Mouse (Mus musculus) CD4-positive, CD25-positive, alpha-beta regulatory T cell, adult 2 months (primary cell): ENCODE measurements at regions not wholly inside any gene's neighbourhood (a gene's known extent, or its start where the extent isn't known, plus 50 kb on each side); places are given as distances from the start of the nearest gene placed in this dataset.

Experiments used
- DNase-seq: peaks from one replicate; pipeline ENCODE4 v3.0.0-alpha.2; 2012; ENCODE audit warnings: low read depth, low spot score

DNA sequence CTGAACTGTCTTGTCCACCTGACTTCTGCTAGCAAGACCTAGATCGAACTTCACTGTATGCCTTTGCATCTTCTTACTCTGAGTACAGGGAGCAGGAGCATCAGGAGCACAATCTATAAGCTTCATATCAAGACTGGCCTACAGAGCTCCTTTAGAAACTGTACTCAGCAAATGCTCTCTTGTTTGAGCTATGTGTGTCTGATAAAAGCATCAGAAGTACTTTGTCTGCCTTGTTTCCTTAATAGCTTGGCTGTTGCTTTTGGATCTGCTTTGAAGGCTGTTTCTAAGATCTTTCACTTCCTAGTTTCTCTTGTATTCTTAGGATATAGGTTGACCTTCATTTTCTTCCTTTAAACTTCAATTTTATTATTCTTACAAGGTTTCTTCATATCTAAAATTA, 175.3 kb upstream of the Cypt12 start:
- no peak for DNase-seq

DNA sequence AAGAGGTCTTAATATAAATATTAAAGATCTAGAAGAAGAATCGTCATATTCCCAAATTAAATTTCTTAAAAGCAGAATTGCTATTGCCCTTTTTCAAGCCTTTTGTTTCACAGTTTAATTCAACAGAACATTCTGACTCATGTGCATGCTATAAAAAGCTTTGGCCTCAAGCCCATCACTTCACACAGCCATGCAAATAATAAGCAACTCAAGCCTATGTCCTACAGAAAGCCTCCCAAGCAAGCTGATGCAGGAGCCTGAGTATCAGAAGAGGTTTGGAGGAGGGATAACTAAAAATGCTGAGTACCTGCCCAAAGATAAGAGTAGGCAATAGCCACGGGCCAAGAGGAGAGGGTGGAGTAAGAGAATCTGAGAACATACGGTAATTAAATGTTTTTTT, 169.1 kb upstream of the Cypt12 start:
- no peak for DNase-seq

DNA sequence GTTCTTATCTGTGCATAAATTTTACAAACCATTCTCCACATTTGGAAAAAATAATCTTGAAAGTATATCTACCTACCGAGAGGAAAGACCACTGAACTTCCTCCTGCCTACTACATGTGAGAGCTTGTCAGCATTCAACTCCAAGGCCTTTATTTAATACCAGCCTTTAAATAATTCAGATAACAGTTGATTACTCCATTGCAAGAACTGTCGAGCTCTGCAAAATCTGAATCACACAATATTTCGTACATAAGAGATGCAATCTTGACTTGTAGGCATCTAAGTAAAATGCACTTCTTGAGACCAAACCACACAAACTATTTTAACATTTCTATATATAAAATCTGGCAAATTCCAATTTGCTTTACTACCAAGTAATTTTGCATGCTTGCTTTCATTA, 164.1 kb upstream of the Cypt12 start:
- DNase-seq, result no peak

DNA sequence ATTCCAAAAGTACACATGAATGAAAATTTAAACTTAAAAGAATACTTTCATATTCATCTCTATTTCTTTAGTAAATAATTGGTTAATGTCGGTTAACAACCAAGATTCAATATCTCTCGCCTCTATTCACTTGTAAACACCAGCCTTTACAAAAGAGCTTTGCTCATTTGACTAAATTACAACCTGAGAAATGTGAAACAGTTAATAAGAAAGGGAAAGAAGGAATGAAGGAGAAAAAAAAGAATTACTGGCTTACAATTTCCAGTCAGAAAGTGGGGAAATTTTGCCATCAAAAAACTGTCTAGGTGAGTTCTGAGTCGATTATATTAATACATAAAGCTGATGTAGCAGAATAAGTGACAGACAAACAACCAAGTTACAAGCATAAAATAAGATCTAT, 163.6 kb upstream of the Cypt12 start:
- DNase-seq, result no peak

DNA sequence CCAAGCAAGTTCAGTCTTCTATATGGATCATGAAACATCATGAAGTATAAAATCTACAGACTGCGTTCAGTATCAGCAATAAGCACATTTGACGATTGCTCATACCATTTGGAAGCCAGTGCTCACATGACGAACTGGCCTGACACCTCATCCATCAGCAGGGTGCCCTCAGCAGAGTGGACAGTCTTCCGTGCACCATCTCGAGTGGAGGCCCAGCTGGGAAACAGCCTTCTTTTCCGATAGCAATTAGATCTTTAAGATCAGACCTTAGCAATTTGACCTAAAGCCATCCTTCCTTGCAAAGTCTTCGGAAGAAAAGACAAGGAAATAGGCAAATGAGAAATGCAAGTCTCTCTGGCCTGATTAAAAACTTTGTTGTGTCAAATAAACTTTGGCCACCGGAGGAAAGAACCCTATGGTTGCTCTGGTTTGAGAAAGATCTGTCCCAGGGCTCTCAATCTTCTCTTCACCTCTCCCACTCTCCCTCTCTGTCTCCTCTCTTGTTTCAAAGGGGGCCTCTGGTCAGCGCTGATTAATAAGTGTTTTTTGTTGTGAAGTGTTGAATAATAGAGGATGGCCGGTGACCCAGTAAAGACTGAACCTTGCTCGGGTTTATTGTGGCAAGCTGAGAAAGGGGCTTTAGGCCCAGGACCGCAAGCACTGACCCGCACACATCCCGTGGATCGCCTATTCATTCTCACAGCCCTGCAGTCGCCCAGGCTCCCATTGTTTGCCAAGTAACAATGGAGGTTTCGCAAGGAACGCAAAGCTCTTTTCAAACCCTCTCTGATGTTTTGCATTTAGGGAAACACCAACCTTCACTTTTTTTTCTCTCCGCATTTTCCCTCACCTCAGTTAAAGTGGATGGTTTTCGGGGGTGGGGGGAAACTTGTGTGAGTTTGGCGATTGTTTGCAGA, 162.8 kb upstream of the Cypt12 start:
- no peak for DNase-seq

DNA sequence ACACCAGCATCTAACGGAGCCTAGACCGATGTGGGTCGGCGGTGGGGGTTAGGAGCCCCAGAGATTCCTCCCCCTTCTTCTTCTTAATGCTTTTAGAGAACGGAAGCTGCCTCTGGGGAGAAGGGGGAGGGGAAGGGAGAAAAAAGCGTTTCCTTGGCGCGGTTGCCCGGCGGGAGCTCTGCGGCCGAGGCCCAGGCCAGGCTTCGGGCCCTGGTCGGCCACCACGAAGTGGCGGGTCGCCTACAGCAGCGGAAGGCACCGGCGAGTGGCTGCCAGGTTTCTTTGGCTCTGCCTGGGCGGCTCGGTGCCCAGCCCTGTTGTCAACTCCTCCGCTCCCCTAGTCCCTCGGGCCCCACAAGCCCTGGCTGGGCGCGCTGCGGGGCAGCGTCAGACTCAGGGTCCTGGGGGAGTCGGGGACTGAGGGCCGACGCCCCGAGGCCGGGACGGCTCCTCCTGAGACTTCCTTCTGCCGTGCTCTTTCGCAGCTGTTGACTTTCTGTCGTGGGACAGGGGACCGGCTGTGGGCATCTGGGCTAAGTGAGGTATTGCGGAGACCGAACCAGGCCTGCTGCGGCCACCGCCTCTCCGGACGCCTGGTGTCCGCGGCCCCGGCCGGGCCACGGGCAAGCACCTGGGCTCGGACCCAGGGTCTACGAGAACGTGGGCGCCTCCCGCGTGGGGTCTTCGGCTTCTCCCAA, 162.0 kb upstream of the Cypt12 start:
- DNase-seq, result no peak

DNA sequence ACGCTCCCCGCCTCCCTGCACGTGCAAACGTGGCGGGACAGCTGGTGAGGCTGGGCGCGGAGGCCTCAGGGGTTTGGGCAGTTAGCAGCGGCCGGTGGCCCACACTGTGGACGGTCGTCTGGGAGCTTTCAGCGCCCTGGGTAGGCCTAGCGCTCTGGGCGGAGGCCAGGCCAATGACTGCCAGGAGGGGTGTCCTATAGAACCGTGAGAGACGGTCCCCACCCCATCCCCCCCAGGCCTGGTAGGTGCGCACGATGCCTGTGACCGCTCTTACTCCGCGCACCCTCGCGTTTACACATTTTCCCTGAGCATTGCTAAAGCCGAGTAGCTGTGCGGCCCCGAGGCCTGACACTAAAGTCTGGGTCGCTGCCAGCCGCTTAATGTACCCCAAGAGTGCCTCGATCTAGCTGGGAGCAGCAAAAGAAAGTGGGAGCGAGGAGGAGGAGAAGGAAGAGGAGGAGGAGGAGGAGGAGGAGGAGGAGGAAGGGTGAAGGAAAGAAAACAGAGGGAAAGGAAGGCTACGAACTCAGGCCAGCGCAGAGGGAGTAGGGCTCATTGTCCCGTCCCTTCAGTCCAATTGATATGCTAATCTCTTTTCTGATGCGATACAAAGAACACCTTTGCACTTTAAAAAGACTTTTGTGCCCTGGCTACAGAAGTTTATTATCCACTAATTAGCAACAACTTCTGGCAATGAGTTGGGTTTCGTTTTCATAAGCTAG, 161.3 kb upstream of the Cypt12 start:
- DNase-seq, result no peak

DNA sequence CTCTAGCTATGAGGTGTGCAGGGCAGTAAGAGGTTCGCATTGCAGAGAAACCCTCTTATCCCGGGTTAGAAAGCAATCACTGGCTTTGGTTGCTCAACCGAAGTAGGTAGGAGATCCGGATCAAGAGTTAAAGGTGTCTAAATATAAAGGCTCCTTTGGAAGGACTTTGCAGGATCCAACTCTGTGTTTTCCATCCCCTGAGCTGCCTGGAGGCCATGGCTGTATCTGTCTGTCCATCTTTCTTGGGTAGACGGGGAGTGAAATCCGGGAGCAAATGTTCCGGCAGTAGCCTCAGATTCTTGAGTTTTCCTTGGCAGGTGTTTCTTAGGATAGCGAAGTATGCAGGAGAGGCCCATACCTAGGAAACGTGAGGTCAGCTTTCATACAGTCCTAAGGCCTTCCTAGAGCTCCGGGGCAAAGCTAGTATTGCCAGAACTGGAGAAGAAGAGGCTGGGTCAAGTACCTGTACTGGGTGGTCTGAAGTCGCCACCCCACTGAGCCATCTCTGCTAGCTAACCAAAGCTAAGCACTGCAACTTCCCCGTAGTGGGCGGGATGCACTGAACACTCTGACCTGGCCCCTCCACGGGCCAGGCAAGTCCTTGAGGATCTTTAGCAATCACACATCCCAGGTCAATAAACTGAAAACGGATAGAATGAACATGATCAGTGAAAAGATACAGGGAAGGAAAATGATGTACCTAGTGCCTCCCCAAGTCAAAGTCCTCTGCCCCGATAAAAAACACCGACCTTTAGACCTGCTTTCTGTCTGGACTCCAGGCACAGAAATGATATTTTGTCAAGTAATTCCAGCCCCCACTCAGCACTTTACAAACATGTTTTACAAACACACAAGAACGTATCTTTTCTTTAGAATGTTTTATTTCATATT, 160.5 kb upstream of the Cypt12 start:
- no peak for DNase-seq

DNA sequence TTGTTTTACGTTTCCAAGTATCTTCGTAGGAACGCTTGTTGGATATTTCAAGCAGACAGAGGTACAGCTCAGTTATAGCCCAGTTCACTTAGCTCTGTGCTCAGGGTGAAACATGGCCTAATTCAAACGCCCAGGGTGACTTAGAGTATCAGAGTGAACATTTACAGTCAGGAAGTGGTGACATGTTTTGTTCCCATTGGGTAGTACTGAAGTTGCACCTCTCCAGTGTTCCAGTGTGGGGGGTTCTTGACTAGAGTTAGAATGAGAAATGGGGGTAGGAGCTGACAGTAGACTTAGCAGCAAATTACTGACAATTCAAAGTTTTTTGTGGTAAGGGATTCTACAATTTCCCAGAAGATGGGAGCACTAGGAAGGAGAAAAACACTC, 159.9 kb upstream of the Cypt12 start:
- DNase-seq, result no peak

DNA sequence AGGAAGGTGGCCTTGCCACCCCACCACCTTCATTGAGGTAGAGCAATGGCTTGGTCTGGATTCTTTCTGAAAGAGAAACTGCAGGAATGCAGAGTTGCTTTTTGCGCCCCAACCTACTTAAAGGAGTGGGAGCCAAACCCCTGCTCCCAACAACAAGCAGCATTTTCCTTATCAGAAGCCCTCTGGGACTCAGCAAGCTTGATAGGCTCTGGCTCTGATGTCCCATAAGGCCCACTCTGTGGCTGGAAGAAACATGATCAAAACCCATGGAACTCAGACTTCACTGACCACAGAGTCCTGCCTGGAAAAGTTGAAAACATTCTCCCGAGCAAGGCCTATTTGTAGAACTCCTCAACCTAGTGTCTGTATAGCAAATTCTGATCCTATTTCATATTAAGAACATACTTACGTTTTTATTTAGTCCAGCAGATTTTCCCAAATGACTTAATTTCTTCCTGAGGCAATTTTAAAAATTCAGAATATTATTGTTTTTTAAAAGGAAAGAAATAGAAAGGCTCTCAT, 159.4 kb upstream of the Cypt12 start:
- no peak for DNase-seq

DNA sequence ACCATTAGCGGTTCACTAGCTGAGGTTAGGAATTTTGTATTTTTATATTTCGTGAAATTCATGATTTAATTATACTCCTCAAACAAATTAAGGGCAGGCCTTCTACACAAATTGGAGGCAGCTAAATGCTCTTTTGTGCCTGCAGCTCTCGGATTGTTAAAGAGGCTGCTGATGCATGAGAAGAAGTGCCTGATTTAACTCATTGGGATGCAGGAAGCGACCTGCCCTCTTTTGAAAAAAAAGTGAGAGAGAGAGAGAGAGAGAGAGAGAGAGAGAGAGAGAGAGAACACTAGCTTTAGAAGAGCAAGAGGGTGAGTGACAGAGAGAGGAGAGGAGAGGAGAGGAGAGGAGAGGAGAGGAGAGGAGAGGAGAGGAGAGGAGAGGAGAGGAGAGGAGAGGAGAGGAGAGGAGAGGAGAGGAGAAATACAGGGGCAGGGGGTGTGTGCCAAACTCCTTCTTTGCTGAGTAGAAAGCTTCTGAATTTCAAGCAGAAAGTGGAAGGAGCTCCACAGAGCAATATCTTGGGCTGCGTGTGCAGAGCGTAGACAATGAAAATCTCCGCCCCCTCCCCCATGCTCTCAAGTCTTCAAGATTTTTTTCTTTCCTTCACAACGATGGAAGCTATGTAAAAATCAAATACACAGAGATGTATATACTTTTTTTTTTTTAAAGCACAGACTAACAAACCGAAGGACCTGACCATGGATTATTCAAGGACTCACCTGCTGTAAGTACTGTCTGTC, 158.6 kb upstream of the Cypt12 start:
- DNase-seq, result no peak

DNA sequence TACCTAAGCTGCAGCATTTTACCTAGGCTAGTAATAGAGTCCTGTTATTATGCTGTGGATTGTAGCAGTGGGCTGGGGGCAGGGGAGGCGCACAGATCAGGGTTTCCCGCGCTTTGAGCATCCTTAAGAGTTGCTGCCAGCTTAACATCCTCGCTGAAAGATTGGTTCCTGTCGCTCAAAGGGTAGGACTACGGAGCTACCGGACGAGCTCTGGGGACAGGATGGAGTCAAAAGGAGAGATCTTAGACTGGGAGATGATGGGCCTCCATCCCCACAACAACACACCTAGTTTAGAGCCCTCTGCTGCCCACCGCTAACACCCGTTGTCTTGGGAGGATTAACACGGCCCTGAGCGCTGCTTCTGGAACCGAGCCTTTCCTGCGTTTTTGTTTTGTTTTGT, 157.9 kb upstream of the Cypt12 start:
- no peak for DNase-seq

DNA sequence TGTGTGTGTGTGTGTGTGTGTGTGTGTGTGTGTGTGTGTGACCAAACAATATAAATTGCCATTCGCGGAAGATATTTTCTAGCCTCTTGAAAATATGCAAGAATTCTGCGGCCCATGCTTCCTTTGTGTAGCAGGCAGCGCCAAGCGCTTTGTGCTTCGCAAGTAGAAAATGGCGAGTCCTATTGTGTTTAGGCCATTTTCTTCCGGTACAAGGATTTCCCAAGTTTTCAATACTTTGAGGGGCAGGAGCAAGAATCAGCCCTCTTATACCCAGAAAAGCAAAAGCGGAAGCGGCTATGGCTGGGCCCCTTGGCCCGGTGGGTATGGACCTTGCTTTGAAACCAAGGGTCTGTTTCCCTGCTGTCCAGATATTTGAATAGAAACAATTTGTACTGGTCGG, 157.4 kb upstream of the Cypt12 start:
- DNase-seq, result no peak

DNA sequence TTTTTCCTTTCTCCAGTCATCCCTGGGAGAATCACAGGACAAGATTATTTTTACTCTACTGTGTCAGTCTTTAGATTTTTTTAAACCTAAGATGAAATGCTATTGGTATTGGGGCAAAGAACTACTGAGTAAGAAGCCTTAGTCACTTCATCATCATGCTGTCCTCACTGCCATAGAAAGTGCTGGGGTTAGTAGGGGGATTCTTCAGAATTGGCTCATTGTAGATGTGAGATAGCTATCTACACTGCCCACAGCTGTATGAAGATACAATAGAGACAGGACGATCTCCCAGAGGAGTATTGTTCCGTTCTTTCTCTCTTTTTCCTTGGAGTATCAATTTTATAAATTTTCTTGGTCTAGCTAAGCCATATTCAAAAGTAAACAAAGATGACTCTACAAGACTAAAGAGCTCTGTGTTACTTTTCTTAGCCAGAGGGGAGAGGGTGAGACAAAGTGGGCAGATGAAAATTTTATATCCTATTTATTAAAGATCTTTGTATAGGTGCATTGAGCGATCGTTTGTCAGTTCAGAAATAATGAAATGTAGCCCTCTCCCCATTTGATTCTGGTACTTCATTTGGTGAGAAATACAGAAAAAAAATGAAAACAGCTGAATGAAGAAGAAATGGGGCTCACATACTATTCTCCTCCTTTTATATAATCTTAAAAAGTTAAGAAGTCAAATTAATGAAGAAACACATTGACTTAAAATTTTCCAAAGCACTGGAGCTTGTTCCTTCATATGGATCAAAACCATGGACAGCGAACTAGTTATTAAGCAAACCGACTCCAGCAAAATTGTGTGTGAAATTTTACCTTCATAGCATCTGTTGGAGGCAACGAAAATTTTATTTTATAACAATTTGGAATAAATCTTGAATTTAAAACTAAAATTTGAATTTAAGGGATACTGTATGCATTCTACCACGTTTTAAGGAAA, 156.6 kb upstream of the Cypt12 start:
- no peak for DNase-seq

DNA sequence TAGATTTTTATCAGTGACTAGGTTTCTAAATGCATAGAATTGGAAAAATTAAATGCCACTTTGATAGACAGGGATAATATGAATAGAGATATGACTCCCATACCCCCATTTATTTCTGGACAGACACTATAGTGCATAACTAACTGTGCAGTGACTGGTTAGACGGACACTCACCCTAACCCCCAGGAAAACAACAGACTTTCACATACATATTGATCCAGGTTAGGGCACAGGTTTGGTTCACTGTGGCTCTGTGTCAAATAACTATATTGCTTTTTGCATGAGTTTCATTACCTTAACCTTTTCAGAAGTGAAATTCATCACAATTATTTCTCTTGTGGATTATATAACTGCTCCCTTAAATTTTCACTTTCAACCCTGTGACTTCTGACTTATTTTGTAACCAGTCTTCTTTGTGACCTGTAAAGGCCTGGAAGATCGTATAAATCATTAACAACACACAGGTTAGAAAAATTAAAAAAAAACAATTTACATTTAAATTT, 155.6 kb upstream of the Cypt12 start:
- no peak for DNase-seq

DNA sequence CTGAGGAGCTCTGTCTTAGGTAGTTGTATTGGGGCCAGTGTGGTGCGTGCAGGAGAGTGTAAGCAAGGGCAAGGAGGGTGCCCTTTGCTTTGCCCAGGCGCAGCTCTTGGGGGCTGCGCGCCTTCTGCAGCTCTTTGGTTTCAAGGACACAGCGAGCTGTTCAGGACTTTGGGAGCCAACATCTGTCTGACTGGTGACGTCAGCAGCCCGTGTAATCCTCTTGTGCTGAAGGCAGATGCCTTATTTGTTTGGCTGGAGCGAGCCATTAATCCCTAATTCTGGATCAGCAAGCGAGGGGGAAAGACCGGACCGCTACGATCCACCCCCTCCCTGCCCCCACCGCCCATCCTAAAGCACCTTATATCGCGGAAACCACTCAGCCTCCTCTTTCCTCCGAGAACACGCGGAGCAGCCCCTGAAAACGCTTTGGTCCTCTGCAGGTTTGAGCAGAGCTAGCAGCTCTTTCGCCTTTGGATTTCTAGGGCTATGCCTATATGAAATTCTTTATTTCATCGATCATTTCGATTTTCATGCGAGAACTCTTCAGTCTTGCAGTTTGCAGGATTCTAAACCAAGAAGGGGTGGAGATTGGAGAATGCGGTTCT, 154.5 kb upstream of the Cypt12 start:
- DNase-seq, result no peak

DNA sequence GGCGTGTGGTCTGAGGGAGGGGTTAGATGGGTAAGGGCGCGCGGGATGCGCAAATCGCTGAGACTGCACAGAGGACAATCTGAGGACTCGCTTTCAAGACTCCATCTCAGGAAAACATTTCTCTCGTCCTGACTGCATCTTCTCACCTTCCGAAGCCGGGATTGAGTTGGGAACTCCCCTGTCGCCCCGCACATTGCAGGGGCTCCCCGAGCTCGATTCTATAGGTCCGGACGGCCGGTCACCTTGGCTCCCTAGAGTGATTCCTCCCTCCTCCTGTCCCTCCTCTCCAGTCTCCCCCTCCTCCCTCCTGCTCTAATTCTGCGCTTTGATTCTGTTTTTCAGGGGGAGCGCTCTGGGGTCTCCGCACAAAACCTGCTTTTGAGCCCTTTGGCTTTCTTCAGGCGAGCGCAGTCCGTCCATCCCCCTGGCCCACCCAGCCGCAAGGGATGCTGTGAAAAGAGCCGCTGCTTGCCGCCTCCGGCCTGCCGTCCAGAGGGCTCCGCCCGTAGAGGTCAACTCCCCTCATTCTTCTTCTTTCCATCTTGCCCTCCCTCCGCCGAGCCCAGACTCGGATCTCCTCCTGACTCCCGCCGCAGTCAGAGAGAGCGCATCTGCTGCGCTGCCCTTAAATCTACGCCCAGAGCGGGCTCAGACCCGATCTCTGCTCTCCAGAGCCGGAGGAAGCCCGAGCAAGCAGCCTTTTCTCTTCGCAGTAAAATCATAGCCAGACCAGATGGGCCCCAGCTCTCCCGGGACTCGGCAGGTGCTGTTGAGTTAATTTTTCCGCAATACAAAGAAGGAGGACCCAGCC, 153.8 kb upstream of the Cypt12 start:
- no peak for DNase-seq
